ENCODE assay signal across 26 mouse cellular contexts in the genomic region with DNA sequence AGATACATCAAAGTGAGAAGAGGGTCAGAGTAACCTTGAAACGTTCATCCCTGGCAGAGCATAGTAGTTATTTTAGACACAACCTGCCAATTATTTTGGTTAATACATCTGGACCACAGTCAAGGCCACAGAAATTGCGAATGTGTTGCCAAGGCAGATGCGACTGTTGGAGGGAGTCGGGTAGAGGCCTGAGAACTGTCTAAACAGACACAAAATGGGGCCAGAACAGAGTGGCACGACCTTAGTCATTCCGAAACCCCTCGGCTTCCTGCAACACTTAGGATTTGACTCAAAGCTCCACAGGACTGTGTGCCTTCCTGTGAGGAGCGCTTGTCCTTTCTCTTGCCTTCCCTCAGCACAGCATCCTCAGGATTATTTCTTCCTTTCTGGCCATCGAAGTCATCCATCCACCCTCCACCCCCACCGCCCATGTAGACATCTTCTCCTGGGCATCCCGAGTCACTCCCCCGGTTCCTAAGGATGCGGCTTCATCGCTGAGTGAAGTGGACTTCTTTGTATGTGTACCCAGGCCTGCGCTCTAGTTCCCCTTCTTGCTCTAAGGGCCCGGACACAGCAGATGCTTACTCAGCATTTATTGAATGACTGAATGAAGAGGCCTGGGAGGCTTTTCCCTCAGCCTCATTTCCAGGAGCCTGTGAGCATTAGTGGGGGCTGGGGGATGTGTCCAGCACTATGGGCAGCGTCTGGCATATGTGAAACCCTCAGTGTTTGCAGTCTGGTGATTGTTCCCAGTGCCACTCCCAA. TPM values are rescaled to one million over a fixed set of nuclear protein-coding genes. Genes with fewer than 3 reads are reported as not detected.
A peak's percentile ranks its signal among the peaks of the same experiment; 100 is the strongest.
DNase-seq lines count a peak whose midpoint lies in the region; ATAC-seq and TF ChIP-seq lines count a peak whose summit lies in the region.
"Had no signal": no experiment of that assay in that cellular context is flagged by ENCODE, and none has a peak within 500 bp of the region (broad histone marks: within the 10 kb centered on the region; RNA-seq: fewer than 3 reads in every experiment).

No protein-coding gene starts in this region.

- no peaks in the 10 kb centered on the region for H3K27me3 ChIP-seq in liver, adult 2 months (ENCODE audit: control insufficient read depth, insufficient read depth, low read length)
- H3K27me3 ChIP-seq in liver, embryonic 12.5 days (replicated peaks): no peaks in the 10 kb centered on the region; the same call in 1 of the 2 replicates
- no peaks in the 10 kb centered on the region for H3K27me3 ChIP-seq in testis, adult 2 months (ENCODE audit: control insufficient read depth, insufficient read depth, low read length)
- no peaks in the 10 kb centered on the region for H3K27me3 ChIP-seq in intestine, embryonic 15.5 days (replicated peaks)
- H3K27me3 ChIP-seq: heart, embryonic 12.5 days; neural tube, embryonic 12.5 days had no signal

- no peak for TF ChIP-seq CTCF in liver, adult 2 months (IDR thresholded peaks at IDR 0.05; ENCODE audit: low read depth, low read length)
- no peak for TF ChIP-seq CTCF in testis, adult 2 months (IDR thresholded peaks at IDR 0.05; ENCODE audit: control insufficient read depth, insufficient read depth, insufficient replicate concordance, low read depth, low read length)

- H3K27ac ChIP-seq in liver, adult 2 months (replicated peaks; ENCODE audit: insufficient read depth, low read depth, low read length): no peak overlapping the region
- H3K27ac ChIP-seq in liver, embryonic 12.5 days: no peak overlapping the region
- H3K27ac ChIP-seq in testis, adult 2 months (ENCODE audit: control insufficient read depth, insufficient read depth, low read depth, low read length): peak overlapping the region; percentile 82
- H3K27ac ChIP-seq in intestine, embryonic 15.5 days: no peak overlapping the region
- H3K27ac ChIP-seq: liver, embryonic 14.5 days; neural tube, embryonic 12.5 days had no signal

- H3K36me3 ChIP-seq in liver, adult 2 months (ENCODE audit: control insufficient read depth, insufficient read depth, low read length): no peaks in the 10 kb centered on the region
- no peaks in the 10 kb centered on the region for H3K36me3 ChIP-seq in liver, embryonic 12.5 days
- no peaks in the 10 kb centered on the region for H3K36me3 ChIP-seq in testis, adult 2 months (ENCODE audit: control insufficient read depth, insufficient read depth, low read length)
- H3K36me3 ChIP-seq in intestine, embryonic 15.5 days: no peaks in the 10 kb centered on the region
- H3K36me3 ChIP-seq: heart, embryonic 12.5 days; neural tube, embryonic 12.5 days had no signal

- H3K4me3 ChIP-seq in liver, adult 2 months (ENCODE audit: insufficient read depth, low read depth, low read length): no peak overlapping the region
- H3K4me3 ChIP-seq in liver, embryonic 12.5 days: no peak overlapping the region
- no peak overlapping the region for H3K4me3 ChIP-seq in testis, adult 2 months (ENCODE audit: control insufficient read depth, low read depth, low read length)
- no peak overlapping the region for H3K4me3 ChIP-seq in intestine, embryonic 15.5 days (replicated peaks)
- H3K4me3 ChIP-seq: erythroblast, embryonic 14.5 days; heart, embryonic 12.5 days; neural tube, embryonic 12.5 days had no signal

- DNase-seq in CD4-positive, CD25-positive, alpha-beta regulatory T cell, adult 2 months (ENCODE audit: low read depth, low spot score): peak; percentile 27
- peak; percentile 69 for DNase-seq in liver, adult 2 months (ENCODE audit: extremely low read depth, low read depth, low spot score)
- DNase-seq in adrenal gland, adult 8-10 months: peak; percentile 60
- DNase-seq in lung, postnatal 14 days: no peak
- DNase-seq: cerebellum, adult 2 months; forebrain, postnatal 0 days; heart, postnatal 36 days; kidney, adult 8-10 months; kidney, postnatal 36 days; layer of hippocampus, adult 9-11 months; lung, postnatal 10 days; thymus, postnatal 14 days had no signal

- 69% methylated on average over 17 of the region's 17 CpGs for WGBS in liver, adult 2 months
- 67% methylated on average over 17 of the region's 17 CpGs for WGBS in liver, embryonic 12.5 days (ENCODE audit: insufficient replicate concordance)
- WGBS in intestine, embryonic 15.5 days: 75% methylated on average over 17 of the region's 17 CpGs

- H3K9ac ChIP-seq in liver, adult 2 months (ENCODE audit: low read depth, low read length): no peak overlapping the region
- no peak overlapping the region for H3K9ac ChIP-seq in liver, embryonic 12.5 days
- no peak overlapping the region for H3K9ac ChIP-seq in intestine, embryonic 15.5 days
- H3K9ac ChIP-seq: forebrain, postnatal 0 days; heart, embryonic 12.5 days; liver, embryonic 14.5 days; neural tube, embryonic 12.5 days had no signal

- no peaks in the 10 kb centered on the region for H3K79me2 ChIP-seq in liver, adult 2 months (ENCODE audit: control insufficient read depth, insufficient read depth, low read length)

- H3K9me3 ChIP-seq in liver, embryonic 12.5 days (replicated peaks): no peaks in the 10 kb centered on the region
- H3K9me3 ChIP-seq in intestine, embryonic 15.5 days: no peaks in the 10 kb centered on the region
- H3K9me3 ChIP-seq: heart, embryonic 12.5 days; neural tube, embryonic 12.5 days had no signal

- H3K4me2 ChIP-seq in liver, embryonic 12.5 days: no peak overlapping the region
- no peak overlapping the region for H3K4me2 ChIP-seq in intestine, embryonic 15.5 days (replicated peaks)
- H3K4me2 ChIP-seq: heart, embryonic 12.5 days; neural tube, embryonic 12.5 days had no signal

- TF ChIP-seq POLR2A in liver, adult 2 months (IDR thresholded peaks at IDR 0.05; ENCODE audit: extremely low read depth, insufficient read depth, low read length): no peak
- TF ChIP-seq POLR2A in testis, adult 2 months (IDR thresholded peaks at IDR 0.05; ENCODE audit: control insufficient read depth, low read depth, low read length): no peak

- no peak for ATAC-seq in CD4-positive, CD25-positive, alpha-beta regulatory T cell, adult 4 months
- no peak for ATAC-seq in liver, embryonic 12.5 days
- ATAC-seq in intestine, embryonic 15.5 days: no peak
- ATAC-seq: forebrain, postnatal 0 days had no signal

- H3K4me1 ChIP-seq in liver, adult 2 months (ENCODE audit: control insufficient read depth, insufficient read depth, low read length): peaks cover 4% of the 10 kb centered on the region; the same call in 1 of the 2 replicates
- H3K4me1 ChIP-seq in liver, embryonic 12.5 days: no peaks in the 10 kb centered on the region
- peaks cover 4% of the 10 kb centered on the region; the same call in 1 of the 2 replicates for H3K4me1 ChIP-seq in testis, adult 2 months (ENCODE audit: control insufficient read depth, insufficient read depth, low read length)
- H3K4me1 ChIP-seq in intestine, embryonic 15.5 days (replicated peaks): no peaks in the 10 kb centered on the region
- H3K4me1 ChIP-seq: neural tube, embryonic 12.5 days had no signal

RNA-seq across cellular contexts. Expression of gene Scgb1a1, which starts 12.7 kb away (rescaled TPM):
- not detected for polyA plus RNA-seq in CD4-positive, CD25-positive, alpha-beta regulatory T cell, adult 4 months (2017; shearing (Covaris generic))
- not detected in 2 replicates for total RNA-seq in liver, adult 2 months (2014; rRNA removed)
- 1.4 and 1.6 TPM in 2 replicates for polyA plus RNA-seq in liver, adult 2 months (2012; rRNA removed)
- polyA plus RNA-seq in liver, embryonic 12.5 days (2016; fragmentation: Nextera tagmentation; extraction: Ambion mirVana): not detected in 2 replicates
- under 1 TPM in 1 of 4 experiments, not detected in 3; 0.73 TPM for total RNA-seq in adrenal gland, adult 8-10 months (2022)
- polyA plus RNA-seq in testis, adult 2 months (2012; rRNA removed): 0.41 TPM in 1 of 2 replicates, not detected in the other
- not detected in 2 replicates for polyA plus RNA-seq in intestine, embryonic 15.5 days (2015; fragmentation: Nextera tagmentation; extraction: Ambion mirVana)
- total RNA-seq: common myeloid progenitor, adult 5-6 weeks; forebrain, postnatal 0 days; gastrocnemius, adult 8-10 months; heart, postnatal 36 days; left cerebral cortex, adult 8-10 months; monocyte, adult 5-6 weeks had no signal
- polyA plus RNA-seq: cerebellum, adult 2 months; embryonic facial prominence, embryonic 11.5 days; erythroblast, embryonic 14.5 days; forebrain, postnatal 0 days; heart, embryonic 12.5 days; limb, embryonic 11.5 days; liver, embryonic 14.5 days; neural tube, embryonic 12.5 days had no signal

RNA-seq across cellular contexts. Expression of gene Asrgl1, which starts 35.0 kb away (rescaled TPM):
- polyA plus RNA-seq in CD4-positive, CD25-positive, alpha-beta regulatory T cell, adult 4 months (2017; shearing (Covaris generic)): 10 to 100 TPM; 33.5 to 34.3 TPM
- 5.7 and 7.6 TPM in 2 replicates for total RNA-seq in liver, adult 2 months (2014; rRNA removed)
- 1.7 and 2.0 TPM in 2 replicates for polyA plus RNA-seq in liver, adult 2 months (2012; rRNA removed)
- 13.2 and 13.6 TPM in 2 replicates for polyA plus RNA-seq in liver, embryonic 12.5 days (2016; fragmentation: Nextera tagmentation; extraction: Ambion mirVana)
- total RNA-seq in adrenal gland, adult 8-10 months (2022): 10 to 100 TPM; 12.7 to 21.8 (median 15.5) TPM
- polyA plus RNA-seq in testis, adult 2 months (2012; rRNA removed): 232 and 259 TPM in 2 replicates
- 10.4 and 12.6 TPM in 2 replicates for polyA plus RNA-seq in intestine, embryonic 15.5 days (2015; fragmentation: Nextera tagmentation; extraction: Ambion mirVana)
